Mouse (Mus musculus): Measurements from ENCODE around the gene Tmem254c. TPM values are rescaled to one million over a fixed set of nuclear protein-coding genes. Genes with fewer than 3 reads are reported as not detected.

The Tmem254c gene
- total RNA-seq, 2 experiments from 2014 or later = 38.8 to 48.4 TPM

Other genes starting within 250 kb of the Tmem254c start
- gene Anxa11, start 225.2 kb downstream of the Tmem254c start, total RNA-seq (2021) = 1 to 10 TPM; 7.3 to 9.2 TPM
- 1 to 10 TPM in 1 of 2 experiments, not detected in 1; 1.0 TPM for gene Plac9a, start 164.3 kb downstream of the Tmem254c start, total RNA-seq (2021)
- 10 to 100 TPM; 14.9 to 17.5 TPM for gene Tmem254a, start 139.7 kb downstream of the Tmem254c start, total RNA-seq (2021)
- not detected for gene Cphx1, start 129.1 kb downstream of the Tmem254c start, total RNA-seq (2021)
- gene Duxbl1, start 88.8 kb downstream of the Tmem254c start, total RNA-seq (2021) = 1 to 10 TPM; 1.5 to 3.0 TPM
- gene Gm9780, start 24.6 kb downstream of the Tmem254c start, total RNA-seq (2021) = 1 to 10 TPM; 1.3 to 5.1 TPM
- gene Cphx2, start 14.2 kb upstream of the Tmem254c start, total RNA-seq (2021) = not detected
- not detected for gene Cphx3, start 14.9 kb upstream of the Tmem254c start, total RNA-seq (2021)
- under 1 TPM; 0.66 to 0.72 TPM for gene Duxbl2, start 51.0 kb upstream of the Tmem254c start, total RNA-seq (2021)
- 10 to 100 TPM in 1 of 2 experiments, 1 to 10 TPM in 1; 9.7 to 13.0 TPM for gene Plac9b, start 115.1 kb upstream of the Tmem254c start, total RNA-seq (2021)
- gene Tmem254b, start 139.7 kb upstream of the Tmem254c start, total RNA-seq (2021) = 10 to 100 TPM; 20.9 to 32.0 TPM
- gene Duxbl3, start 190.6 kb upstream of the Tmem254c start, total RNA-seq (2021) = 1 to 10 TPM; 5.8 to 6.7 TPM

Data from left cerebral cortex, postnatal 4 days (tissue).